Mouse (Mus musculus): ENCODE results near the gene Hoxc11.

The Hoxc11 gene

DNA sequence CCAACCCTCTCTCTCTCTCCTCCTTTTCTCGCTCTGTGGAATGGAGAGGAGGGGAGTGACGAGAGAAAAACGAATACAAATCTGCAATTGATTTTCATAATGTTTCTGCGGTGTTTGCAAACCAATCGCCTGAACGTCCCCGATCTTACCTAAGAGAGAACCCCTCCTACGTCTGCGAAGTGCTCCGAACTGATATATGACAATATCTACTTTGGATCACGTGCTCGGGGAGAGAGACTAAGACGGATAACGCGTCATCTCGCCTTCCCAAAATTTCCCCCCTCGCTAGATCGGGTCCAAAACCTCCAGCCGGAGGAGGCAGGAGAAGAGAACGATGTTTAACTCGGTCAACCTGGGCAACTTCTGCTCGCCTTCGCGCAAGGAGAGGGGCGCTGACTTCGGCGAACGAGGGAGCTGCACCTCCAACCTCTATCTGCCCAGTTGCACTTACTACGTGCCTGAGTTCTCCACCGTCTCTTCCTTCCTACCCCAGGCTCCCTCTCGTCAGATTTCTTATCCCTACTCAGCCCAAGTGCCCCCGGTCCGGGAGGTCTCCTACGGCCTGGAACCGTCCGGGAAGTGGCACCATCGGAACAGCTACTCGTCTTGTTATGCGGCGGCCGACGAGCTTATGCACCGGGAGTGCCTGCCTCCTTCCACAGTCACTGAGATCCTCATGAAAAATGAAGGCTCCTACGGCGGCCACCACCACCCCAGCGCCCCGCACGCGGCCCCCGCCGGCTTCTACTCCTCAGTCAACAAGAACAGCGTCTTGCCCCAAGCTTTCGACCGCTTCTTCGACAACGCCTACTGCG lies at the start of gene Hoxc11:
Hoxc11 (plus strand) TSS at position 236 of the 815 bp plus-strand sequence.
- DNase-seq (ENCODE audit: low spot score in 2 of 2): no peak

DNA sequence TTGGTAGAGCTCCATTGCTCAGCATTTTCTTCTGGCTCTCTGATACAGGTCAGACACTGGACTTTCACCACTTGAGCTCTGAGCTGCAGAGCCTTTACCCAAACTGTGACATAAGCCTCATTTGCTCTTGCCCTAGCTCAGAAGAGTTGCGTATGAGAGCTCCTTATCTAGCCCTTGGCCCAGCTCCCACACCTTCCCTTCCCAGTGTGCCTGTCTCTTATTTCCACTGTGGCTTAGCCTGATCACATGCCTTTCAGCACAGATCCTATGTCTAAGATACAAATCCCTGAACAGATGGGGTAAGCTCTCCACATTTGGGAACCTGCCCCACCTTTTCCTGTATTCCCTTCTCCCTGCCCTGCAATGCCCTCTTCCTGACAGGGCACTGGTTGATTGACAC lies 49.3 kb upstream of the Hoxc11 start:
- DNase-seq (ENCODE audit: low spot score in 2 of 2): no peak

DNA sequence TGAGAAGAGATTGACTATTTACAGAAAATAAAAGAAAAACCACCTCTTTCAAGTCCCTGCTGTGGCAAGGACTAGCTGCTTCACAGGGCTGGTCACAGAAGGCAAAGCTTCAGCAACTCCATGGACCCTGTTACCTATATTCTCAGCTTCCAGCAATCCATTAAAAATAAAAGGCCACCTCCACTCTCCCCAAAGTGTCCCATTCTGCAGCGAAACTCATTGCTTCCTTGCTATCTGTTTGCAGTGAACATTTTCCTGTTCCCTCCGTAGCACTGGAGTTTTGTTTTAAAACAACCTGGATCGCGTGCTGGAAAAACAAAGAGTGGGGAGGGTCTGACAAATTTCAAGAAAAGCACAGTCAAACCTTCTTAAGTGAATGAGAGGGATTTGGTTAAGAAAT lies 44.7 kb upstream of the Hoxc11 start:
- no peak for DNase-seq (ENCODE audit: low spot score in 2 of 2)

DNA sequence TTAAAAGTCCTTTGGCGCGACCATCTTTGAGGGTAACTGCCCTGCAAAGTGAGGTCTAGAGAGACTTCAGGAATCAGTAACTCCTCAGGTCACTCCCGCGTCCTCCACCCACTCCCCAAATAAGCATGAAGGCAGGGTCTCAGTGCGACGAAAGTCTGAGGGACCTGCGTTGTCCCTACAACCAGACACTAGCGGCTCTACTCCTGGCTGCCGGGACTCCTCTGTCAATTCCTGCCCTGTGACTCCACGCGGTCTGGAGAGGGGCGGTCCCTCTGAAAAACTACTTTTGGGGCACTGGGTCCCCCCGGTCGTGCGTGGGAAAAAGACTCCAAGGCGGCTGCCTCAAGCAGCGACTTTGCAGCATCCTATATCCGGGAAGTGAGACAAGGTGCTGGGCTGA lies 44.2 kb upstream of the Hoxc11 start:
- no peak for DNase-seq (ENCODE audit: low spot score in 2 of 2)

DNA sequence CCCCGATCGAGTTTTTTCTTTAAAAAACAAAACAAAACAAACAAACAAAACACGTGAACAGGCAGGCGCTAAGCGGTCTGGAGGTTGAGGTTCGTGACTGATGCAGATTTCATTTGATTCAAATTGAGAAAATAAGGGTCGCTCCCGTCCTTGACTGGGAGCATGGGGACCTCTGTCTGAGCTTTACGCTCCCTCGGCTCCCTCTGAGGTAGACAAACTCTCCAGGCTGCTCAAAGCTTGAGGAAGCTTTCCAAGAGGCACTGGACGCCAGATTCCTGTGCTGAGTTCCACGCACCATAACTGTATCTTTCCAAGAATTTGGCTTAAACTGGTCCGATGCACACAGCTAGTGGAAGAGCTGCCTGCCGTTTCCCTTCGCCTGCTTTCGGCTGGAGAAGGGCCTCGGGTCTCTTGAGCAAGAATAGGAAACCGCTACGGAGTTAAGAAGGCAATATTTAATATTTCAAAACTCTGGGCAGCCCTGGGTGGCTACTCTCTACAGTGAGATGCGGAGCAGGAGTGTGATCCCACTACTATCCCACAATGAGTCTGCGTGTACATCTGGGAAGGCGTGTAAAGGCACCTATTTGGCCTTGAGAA lies 43.6 kb upstream of the Hoxc11 start:
- no peak for DNase-seq (ENCODE audit: low spot score in 2 of 2)

DNA sequence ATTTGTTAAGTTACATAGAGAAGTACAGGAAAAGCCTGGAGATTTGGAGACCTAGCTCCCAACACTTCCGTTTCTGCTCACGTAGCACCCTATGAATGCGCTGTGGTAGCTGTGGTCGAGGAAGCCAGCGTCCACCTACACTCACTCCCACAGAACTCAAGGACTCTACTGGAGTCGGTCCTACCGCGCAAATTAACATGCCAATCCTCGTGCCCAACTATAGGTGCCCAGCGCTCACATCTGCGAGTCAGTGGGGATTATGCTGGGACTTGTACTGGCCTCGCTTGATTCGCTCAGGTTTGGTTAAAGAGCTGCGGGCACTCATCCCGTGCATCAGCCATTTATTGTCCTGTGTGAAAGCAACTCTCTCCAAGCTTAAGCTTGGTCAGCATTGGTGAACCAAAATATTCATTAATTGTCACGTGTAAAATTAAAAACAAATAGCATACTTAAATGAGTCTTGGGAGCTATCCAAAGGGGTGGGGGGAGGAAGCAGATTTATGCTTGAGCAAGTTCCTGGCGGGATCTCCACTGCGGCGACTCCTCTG lies 41.1 kb upstream of the Hoxc11 start:
- DNase-seq (ENCODE audit: low spot score in 2 of 2): no peak

DNA sequence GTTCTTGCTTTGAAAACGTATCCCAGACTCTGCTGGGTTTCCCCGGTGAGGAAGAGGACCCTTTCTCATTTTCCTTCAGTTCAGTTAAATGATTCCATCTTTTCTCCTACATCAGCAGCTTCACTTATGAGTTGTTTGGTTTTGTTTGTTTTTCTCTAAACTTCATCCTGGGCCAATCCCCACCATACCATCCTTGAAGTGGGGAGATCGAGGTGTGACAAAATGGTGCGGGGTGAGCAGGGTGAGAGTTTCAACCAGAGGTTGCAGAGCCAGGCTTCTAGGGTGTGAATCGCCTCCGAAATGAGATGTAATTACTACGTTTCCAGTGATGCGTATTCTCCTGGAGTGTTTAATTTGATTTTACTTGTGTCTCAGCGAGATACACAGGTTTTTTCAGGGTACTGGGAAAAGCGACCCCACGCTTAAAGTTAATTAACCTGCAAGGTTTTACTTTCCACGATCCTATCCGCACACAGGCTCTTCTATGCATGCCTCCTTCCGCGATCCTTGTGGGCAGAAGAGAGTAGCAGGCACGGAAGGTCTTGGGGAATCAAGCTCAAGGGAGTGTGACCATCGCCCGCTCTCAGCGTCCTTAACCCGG lies 36.2 kb upstream of the Hoxc11 start:
- DNase-seq (ENCODE audit: low spot score in 2 of 2): no peak

DNA sequence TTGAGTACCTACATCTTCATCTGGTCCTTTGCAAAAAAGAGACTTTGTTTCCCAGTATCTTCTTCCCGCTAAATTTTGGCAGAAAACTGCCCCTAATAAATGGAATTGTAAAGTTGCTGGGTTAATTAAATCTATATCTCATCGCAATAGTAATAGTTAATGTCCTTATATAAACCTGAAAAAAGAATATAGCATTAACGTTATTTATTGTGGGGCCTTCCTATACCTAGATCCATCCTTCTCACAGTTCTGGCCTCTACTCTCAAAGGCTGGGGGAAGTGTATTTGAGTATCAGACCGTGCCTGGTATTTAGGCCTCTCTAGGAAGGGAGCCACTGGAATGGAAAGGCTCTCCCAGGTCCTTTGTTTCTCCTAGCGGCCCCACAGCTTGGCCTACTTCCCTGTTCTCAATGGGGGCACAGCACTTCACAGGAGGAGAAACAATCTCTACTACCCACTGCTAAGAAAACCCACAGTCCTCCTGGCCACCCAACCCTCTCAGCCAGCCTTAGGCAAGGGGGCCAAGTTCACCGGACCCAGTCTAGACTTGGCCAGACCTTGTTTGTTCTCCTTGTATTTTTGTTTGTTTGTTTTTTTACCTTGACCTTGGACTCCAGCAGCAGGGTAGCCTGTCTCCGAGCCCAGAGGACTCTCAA lies 35.5 kb upstream of the Hoxc11 start:
- DNase-seq (ENCODE audit: low spot score in 2 of 2): no peak

DNA sequence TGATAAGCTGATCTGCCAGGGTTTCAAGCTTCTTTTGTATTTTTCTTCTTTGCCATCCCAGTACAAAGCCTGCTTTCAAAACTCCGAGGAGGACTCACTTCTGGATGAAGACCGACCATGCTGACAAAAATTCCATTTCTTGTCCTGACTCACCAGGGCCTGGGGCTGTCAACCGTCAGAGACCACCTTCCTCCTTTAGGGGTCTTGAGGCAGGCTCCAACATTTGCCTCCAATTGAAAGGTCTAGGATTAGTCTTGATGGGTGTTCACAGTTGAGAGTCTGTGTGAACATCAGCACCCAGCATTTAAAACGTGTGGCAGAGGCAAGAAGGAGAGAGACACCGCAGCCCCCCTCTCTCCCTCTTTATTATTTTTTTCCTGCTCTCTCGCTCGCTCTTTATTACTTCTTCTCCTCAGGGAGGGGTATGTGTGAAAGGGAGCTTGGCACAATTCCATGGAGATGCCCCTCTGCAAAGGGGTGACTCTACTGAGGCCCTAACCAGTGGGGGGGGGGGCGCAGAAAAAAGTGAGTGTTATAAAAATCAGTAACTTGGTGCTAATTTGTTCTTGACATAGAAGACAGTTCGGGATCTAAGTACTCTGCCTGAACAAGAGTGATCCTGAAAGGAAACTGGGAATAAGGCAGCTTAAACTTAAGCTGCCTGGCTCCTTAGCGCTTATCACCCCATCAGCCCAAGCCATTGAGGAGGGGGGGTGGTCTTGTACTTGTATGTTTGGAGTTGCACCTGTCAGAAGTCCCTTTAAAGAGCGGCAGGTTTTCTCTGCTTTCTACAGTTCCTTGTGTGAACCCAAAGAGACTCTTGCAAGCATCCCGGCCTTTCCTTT lies 34.7 kb upstream of the Hoxc11 start:
- DNase-seq (ENCODE audit: low spot score in 2 of 2): no peak

DNA sequence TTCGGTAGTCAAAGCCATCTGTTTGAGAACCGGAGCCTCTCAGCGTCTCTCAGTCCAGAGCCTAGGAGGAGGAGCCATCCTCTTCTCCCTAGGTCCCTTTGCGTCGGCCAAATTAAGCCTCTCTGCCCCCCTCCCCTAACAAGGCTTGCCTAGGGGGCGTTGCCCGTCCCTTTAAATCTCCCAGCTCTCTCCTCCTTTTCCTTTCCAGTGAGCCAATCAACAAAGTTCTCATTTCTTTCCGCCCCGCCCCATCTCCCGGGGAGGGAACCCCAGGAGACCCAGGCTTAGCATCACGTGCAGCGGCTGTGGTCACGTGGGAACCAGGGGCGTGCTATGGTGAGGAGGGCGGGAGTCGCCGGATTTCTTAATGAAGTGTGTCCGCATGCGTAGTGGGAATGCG lies 33.6 kb upstream of the Hoxc11 start:
- no peak for DNase-seq (ENCODE audit: low spot score in 2 of 2)

DNA sequence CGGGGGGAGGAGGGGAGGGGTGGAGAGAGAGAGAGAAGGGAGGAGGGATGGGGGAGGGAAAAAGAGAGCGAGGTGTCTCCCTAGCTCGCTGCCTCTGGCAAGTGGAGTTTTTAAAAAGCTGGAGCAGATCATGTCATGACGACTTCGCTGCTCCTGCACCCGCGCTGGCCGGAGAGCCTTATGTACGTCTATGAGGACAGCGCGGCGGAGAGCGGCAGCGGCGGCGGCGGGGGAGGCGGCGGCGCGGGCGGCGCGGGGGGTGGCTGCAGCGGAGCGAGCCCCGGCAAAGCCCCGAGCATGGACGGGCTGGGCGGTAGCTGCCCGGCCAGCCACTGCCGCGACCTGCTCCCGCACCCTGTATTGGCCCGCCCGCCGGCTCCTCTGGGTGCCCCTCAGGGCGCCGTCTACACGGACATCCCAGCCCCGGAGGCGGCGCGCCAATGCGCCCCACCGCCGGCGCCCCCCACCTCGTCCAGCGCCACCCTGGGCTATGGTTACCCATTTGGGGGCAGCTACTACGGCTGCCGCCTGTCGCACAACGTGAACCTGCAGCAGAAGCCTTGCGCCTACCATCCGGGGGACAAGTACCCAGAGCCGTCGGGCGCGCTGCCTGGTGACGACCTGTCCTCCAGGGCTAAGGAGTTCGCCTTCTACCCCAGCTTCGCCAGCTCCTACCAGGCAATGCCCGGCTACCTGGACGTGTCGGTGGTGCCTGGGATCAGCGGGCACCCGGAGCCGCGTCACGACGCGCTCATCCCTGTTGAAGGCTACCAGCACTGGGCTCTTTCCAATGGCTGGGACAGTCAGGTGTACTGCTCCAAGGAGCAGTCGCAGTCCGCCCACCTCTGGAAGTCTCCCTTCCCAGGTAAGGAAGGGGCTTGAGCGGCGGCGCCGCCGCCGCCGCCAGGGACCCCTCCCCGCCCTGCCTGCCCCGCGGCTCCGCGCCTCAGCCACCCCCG lies 32.9 kb upstream of the Hoxc11 start, which contains the start of gene Hoxc13:
Hoxc13 (plus strand) TSS at position 51 of the 959 bp plus-strand sequence.
- DNase-seq (ENCODE audit: low spot score in 2 of 2): no peak

DNA sequence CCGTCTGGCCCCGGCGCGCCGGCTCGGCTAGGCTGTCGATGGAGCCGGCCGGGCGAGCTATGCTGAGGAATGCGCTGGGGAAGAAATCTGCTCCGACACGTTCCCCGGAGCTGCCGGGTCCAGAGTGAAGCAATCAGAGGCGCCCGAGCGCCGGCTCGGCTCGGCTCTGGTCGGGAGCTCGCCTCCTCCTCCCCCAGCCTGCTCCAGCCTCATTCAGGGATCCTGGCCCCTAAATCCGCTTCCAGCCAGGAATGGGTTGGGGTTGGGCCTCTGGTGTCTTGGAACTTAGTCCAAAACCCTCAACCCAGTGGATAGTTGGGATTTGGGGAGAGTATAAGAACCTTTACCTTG lies 32.2 kb upstream of the Hoxc11 start:
- DNase-seq (ENCODE audit: low spot score in 2 of 2): no peak

DNA sequence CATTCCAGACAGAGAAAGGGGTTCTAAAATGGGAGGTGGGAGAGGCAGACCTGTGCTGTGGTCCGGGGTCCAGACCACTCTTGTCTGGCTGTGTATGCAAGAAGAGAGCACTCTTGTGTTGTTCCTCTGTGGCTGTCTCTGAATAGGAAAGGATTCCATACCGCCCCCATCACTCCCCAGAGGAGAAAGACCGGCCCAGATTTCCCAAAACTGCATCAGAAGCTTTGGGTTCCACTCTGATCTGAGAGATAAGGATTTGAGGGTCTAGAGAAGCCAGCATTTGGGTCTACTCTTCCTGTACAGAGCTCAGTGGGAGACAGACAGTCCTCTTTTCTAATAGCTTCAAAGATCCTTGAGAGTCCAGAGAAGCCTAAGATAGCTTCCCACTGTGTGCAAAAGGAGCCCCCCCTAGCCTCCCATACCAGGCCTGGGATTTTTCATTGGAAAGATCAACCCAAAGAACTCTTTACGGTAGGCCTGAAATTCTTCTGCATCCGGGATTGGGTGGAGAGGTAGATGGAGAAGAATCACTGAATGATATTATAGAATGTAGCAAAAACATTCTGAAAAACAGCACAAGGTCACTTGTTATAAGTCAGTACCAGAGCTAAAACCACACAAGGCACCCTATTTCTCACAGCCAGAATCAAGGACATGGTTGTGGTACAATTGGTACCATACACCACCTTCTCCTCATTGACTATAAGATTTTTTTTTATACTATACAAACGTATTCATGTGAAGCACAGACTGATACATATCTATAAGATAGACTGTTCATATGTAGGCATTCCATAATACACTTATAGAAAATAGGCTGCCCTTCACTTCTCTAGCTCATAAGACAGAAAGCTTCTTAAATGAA lies 31.4 kb upstream of the Hoxc11 start:
- DNase-seq (ENCODE audit: low spot score in 2 of 2): no peak

DNA sequence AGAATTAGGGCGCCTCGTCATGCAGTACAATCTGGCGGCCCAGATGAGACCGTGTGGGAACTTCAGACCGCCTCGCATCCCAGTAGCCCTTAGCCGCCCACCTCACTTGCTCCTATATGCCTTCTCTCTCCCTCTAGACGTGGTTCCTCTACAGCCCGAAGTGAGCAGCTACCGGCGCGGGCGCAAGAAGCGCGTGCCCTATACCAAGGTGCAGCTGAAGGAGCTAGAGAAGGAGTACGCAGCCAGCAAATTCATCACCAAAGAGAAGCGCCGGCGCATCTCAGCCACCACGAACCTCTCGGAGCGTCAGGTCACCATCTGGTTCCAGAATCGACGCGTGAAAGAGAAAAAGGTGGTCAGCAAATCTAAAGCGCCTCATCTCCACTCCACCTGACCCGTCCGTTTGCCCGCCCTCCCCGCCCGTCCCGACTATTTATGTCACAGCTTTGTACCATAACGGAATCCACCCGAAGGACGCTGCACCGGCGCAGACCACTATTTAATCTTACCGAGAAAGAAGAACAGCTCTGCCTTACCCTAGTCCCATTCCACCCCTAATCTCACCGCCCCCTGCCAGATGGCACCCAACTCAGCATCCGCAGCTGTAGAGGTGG lies 27.1 kb upstream of the Hoxc11 start:
- DNase-seq (ENCODE audit: low spot score in 2 of 2): no peak

DNA sequence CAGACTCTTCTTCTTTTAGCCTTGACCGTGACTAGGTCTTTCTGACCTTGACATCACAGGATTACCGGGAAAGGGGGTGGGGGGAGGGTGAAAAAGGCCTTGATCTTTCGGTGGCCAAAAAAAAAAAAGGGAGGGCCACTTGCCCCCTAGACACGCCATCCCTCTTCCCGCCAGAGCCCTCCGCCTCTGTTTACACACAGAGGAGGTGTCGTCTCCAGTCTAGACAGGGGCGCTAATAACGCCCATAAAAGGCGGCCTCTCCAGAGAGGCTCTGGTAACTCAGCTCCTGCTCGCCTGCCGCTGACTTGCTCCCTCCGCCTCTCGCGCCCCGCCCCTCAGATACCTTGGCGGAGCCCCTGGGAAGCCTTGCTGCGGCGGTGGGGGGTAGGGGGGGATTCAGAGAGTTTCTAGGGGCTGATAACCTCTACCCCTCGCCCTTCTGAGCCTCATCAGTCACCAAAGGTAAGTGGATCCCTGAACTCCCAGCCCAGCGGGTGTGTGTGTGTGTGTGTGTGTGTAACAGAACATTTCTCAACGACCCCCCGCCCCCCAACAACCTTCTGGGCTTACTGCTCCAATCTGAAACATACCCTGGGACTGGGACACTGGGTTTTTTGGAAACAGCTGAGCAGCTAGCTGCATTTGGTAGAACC lies 22.4 kb upstream of the Hoxc11 start:
- no peak for DNase-seq (ENCODE audit: low spot score in 2 of 2)

DNA sequence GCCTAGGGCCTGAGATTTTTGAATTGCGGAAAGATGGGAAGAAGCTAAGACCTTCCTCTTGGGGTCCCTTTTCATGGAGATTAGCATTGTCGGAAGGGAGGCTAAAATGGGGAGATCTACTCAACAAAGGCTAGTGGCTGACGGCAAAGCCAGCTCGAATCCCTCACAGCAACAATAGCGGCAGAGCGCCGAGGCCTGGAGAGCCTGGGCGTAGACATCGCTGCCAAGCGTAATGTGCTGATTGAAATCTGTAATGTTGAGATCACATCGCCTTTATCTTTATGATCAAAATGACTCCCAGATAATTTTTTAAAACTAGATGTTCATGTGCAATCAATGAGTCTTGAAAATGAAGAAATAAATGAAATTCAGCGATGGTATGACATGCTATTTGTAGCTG lies 19.8 kb upstream of the Hoxc11 start:
- no peak for DNase-seq (ENCODE audit: low spot score in 2 of 2)

DNA sequence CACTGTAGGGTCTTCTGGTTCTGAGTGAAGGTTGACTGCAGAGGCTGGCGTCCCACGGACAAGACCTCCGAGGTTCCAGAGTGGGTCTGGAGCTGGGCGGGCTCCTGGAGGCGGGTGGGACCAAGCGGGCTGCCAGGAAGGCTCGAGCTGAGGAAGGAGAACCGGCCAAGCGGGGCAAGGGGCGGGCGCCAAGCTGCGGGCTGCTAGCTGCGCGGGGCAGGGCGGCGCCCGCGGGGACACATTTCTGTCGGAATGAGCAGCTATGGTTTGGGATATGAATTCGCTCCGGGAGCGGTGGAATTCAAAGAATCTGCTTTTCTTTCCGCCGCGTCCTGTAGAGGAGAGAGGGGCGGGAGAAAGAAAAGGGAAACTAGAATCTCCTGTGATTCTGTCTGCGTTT lies 19.3 kb upstream of the Hoxc11 start:
- no peak for DNase-seq (ENCODE audit: low spot score in 2 of 2)

DNA sequence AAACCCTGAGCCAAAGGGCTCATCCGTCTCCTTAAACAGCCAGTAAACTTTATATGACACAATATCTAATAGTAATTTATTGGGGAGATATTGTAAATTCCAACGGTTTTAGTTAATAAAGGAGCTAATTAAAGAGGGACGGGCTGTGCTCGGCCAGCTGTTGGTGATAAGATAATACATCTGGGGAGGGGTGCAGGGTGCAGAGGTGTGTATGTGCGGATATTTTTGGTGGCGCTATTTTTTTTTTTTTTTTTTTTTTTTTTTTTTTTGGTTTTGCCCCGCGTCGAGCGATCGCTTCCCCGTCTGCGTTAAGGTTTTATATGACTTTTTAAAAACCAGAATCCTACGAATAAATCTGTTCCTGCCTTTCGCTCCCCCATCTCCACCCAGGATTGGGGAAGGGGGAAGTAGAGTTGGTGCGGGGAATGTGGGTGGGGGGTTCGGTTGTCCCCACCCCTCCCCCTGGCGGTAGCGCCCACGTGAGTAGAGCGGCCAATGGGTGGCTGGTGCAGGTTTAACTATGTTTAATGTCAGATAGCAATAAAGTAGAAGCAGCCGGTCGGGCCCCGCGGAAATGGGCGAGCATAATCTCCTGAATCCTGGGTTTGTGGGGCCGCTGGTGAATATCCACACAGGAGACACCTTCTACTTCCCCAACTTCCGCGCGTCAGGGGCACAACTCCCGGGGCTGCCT lies 17.8 kb upstream of the Hoxc11 start, which contains the start of gene Hoxc12:
Hoxc12 (plus strand) TSS at position 479 of the 694 bp plus-strand sequence.
- no peak for DNase-seq (ENCODE audit: low spot score in 2 of 2)
